Mouse (Mus musculus): ENCODE results near the gene Ugt1a5. TPM values are rescaled to one million over a fixed set of nuclear protein-coding genes. Genes with fewer than 3 reads are reported as not detected.

The Ugt1a5 gene
- total and polyA plus RNA-seq, 2 experiments from 2014 or later = not detected

GRCm38 (mm10) chr1:88258881-88259642, 93.2 kb downstream of the Ugt1a5 start:
- peaks cover 46% of the 10 kb centered on the region for H3K36me3 ChIP-seq (replicated peaks; ENCODE audit: control insufficient read depth, insufficient read depth, low read length)
- H3K27me3 ChIP-seq (ENCODE audit: control insufficient read depth, insufficient read depth, low read length) = no peaks in the 10 kb centered on the region
- TF ChIP-seq CTCF (IDR thresholded peaks at IDR 0.05; ENCODE audit: low read depth) = peak; percentile 3; the same call in 1 of the 2 replicates
- TF ChIP-seq EP300 (IDR thresholded peaks at IDR 0.05; ENCODE audit: low read depth) = no peak
- 0 out of 2 replicates have a peak, but pooled peaks cover 8% of the 10 kb centered on the region for H3K9me3 ChIP-seq (replicated peaks; ENCODE audit: control insufficient read depth, low read length)
- H3K4me1 ChIP-seq (ENCODE audit: control insufficient read depth, insufficient read depth) = peaks cover 16% of the 10 kb centered on the region
- no peak overlapping the region for H3K4me3 ChIP-seq (ENCODE audit: low read depth, low read length)
- 55% methylated on average over 8 of the region's 8 CpGs for WGBS
- no peak overlapping the region for H3K27ac ChIP-seq (ENCODE audit: low read depth)
- H3K9ac ChIP-seq (replicated peaks; ENCODE audit: low read depth, low read length) = no peak overlapping the region; the same call in 1 of the 2 replicates
- no peak overlapping the region for H3K4me2 ChIP-seq (ENCODE audit: low read depth, low read length)
- no peak for ATAC-seq (ENCODE audit: insufficient read depth, low read depth)
- DNase-seq (ENCODE audit: low spot score) = peak; percentile 65

- DNase-seq (ENCODE audit: low spot score) (no peak), ATAC-seq (ENCODE audit: insufficient read depth, low read depth) (no peak)
- Histone ChIP-seq H3K27ac (ENCODE audit: low read depth) (no peak overlapping the region), H3K9ac (replicated peaks; ENCODE audit: low read depth, low read length) (no peak overlapping the region), H3K4me1 (ENCODE audit: control insufficient read depth, insufficient read depth) (peaks cover 16% of the 10 kb centered on the region), H3K36me3 (replicated peaks; ENCODE audit: control insufficient read depth, insufficient read depth, low read length) (peaks cover 52% of the 10 kb centered on the region), H3K4me2 (ENCODE audit: low read depth, low read length) (no peak overlapping the region), H3K27me3 (ENCODE audit: control insufficient read depth, insufficient read depth, low read length) (no peaks in the 10 kb centered on the region), H3K9me3 (replicated peaks; ENCODE audit: control insufficient read depth, low read length) (0 out of 2 replicates have a peak, but pooled peaks cover 5% of the 10 kb centered on the region), H3K4me3 (ENCODE audit: low read depth, low read length) (no peak overlapping the region)
- TF ChIP-seq EP300 (IDR thresholded peaks at IDR 0.05; ENCODE audit: low read depth) (no peak), CTCF (IDR thresholded peaks at IDR 0.05; ENCODE audit: low read depth) (no peak)
- WGBS = 66% methylated on average over 4 of the region's 4 CpGs
These were observed 93.8 kb downstream of the Ugt1a5 start for GRCm38 (mm10) chr1:88259643-88260024.

- no peak for DNase-seq (ENCODE audit: low spot score)
- WGBS = 71% methylated on average over 6 of the region's 6 CpGs
- H3K27ac ChIP-seq (ENCODE audit: low read depth) = no peak overlapping the region
- H3K27me3 ChIP-seq (ENCODE audit: control insufficient read depth, insufficient read depth, low read length) = no peaks in the 10 kb centered on the region
- no peak overlapping the region for H3K4me2 ChIP-seq (ENCODE audit: low read depth, low read length)
- H3K4me3 ChIP-seq (ENCODE audit: low read depth, low read length) = no peak overlapping the region
- TF ChIP-seq EP300 (IDR thresholded peaks at IDR 0.05; ENCODE audit: low read depth) (no peak), CTCF (IDR thresholded peaks at IDR 0.05; ENCODE audit: low read depth) (peak; percentile 24; the same call in 1 of the 2 replicates)
- peaks cover 56% of the 10 kb centered on the region for H3K36me3 ChIP-seq (replicated peaks; ENCODE audit: control insufficient read depth, insufficient read depth, low read length)
- 0 out of 2 replicates have a peak, but pooled peaks have one; percentile 2 for ATAC-seq (ENCODE audit: insufficient read depth, low read depth)
- H3K9me3 ChIP-seq (replicated peaks; ENCODE audit: control insufficient read depth, low read length) = 0 out of 2 replicates have a peak, but pooled peaks cover under 1% of the 10 kb centered on the region
- H3K4me1 ChIP-seq (ENCODE audit: control insufficient read depth, insufficient read depth) = peaks cover 16% of the 10 kb centered on the region
- peak overlapping the region; percentile 0; the same call in 1 of the 2 replicates for H3K9ac ChIP-seq (replicated peaks; ENCODE audit: low read depth, low read length)
These were observed 94.3 kb downstream of the Ugt1a5 start for GRCm38 (mm10) chr1:88260114-88260513.

GRCm38 (mm10) chr1:88260604-88261377, 95.0 kb downstream of the Ugt1a5 start:
- no peak overlapping the region for H3K4me2 ChIP-seq (ENCODE audit: low read depth, low read length)
- no peak overlapping the region for H3K4me3 ChIP-seq (ENCODE audit: low read depth, low read length)
- no peaks in the 10 kb centered on the region for H3K27me3 ChIP-seq (ENCODE audit: control insufficient read depth, insufficient read depth, low read length)
- no peaks in the 10 kb centered on the region for H3K9me3 ChIP-seq (replicated peaks; ENCODE audit: control insufficient read depth, low read length)
- ATAC-seq (ENCODE audit: insufficient read depth, low read depth) = no peak
- no peak overlapping the region for H3K9ac ChIP-seq (replicated peaks; ENCODE audit: low read depth, low read length)
- no peak for DNase-seq (ENCODE audit: low spot score)
- peaks cover 63% of the 10 kb centered on the region for H3K36me3 ChIP-seq (replicated peaks; ENCODE audit: control insufficient read depth, insufficient read depth, low read length)
- peaks cover 16% of the 10 kb centered on the region for H3K4me1 ChIP-seq (ENCODE audit: control insufficient read depth, insufficient read depth)
- 81% methylated on average over 10 of the region's 10 CpGs for WGBS
- TF ChIP-seq EP300 (IDR thresholded peaks at IDR 0.05; ENCODE audit: low read depth) (no peak), CTCF (IDR thresholded peaks at IDR 0.05; ENCODE audit: low read depth) (no peak)
- H3K27ac ChIP-seq (ENCODE audit: low read depth) = no peak overlapping the region

GRCm38 (mm10) chr1:88261706-88262105, 95.9 kb downstream of the Ugt1a5 start:
- Histone ChIP-seq H3K4me3 (ENCODE audit: low read depth, low read length) (no peak overlapping the region), H3K9me3 (replicated peaks; ENCODE audit: control insufficient read depth, low read length) (no peaks in the 10 kb centered on the region), H3K4me1 (ENCODE audit: control insufficient read depth, insufficient read depth) (peaks cover 16% of the 10 kb centered on the region), H3K4me2 (ENCODE audit: low read depth, low read length) (no peak overlapping the region), H3K9ac (replicated peaks; ENCODE audit: low read depth, low read length) (no peak overlapping the region), H3K36me3 (replicated peaks; ENCODE audit: control insufficient read depth, insufficient read depth, low read length) (peaks cover 72% of the 10 kb centered on the region), H3K27me3 (ENCODE audit: control insufficient read depth, insufficient read depth, low read length) (no peaks in the 10 kb centered on the region), H3K27ac (ENCODE audit: low read depth) (no peak overlapping the region)
- no peak for ATAC-seq (ENCODE audit: insufficient read depth, low read depth)
- WGBS = 81% methylated on average over 7 of the region's 7 CpGs
- no peak for DNase-seq (ENCODE audit: low spot score)
- TF ChIP-seq EP300 (IDR thresholded peaks at IDR 0.05; ENCODE audit: low read depth) = no peak
- TF ChIP-seq CTCF (IDR thresholded peaks at IDR 0.05; ENCODE audit: low read depth) = no peak

All from heart, postnatal 0 days (tissue).